Mouse (Mus musculus) gastrocnemius, adult 8-10 months (tissue): ENCODE data around the gene Gse1. TPM values are rescaled to one million over a fixed set of nuclear protein-coding genes. Genes with fewer than 3 reads are reported as not detected.

ENCODE experiments used
- microRNA-seq: library from miRNA; unstranded; fragments of <30 nt; microRNA quantifications from one replicate; pipeline ENCODE4 v1.2.0, GENCODE M21; 2022
- total RNA-seq, 4 experiments: library from RNA; stranded (reverse); gene quantifications; 2 replicates each; pipeline ENCODE4 v1.2.4; 2022

Gse1 gene
- total RNA-seq, 4 experiments from 2014 or later, result 32.6 to 36.2 (median 34.6) TPM

Small RNA genes within 50 kb of the gene (microRNA-seq; reads per million reads assigned to microRNA genes)
- not detected for gene Gm22715
- 3.3 reads per million for gene Mir7687

Other genes with a start within 250 kb of the Gse1 start
- gene Crispld2, start 236.0 kb upstream of the Gse1 start, total RNA-seq, result 10 to 100 TPM in 1 of 4 experiments, 1 to 10 TPM in 3; 5.3 to 13.6 (median 8.1) TPM
- 10 to 100 TPM; 24.3 to 30.3 (median 27.0) TPM for gene Zdhhc7, start 127.0 kb upstream of the Gse1 start, total RNA-seq
- 10 to 100 TPM; 24.5 to 33.0 (median 25.0) TPM for gene 6430548M08Rik, start 114.3 kb upstream of the Gse1 start, total RNA-seq
- not detected for gene Fam92b, start 51.0 kb upstream of the Gse1 start, total RNA-seq